Mouse (Mus musculus) ES-CJ7 (cell line): ENCODE data around the gene Adh7.

Experiments
- DNase-seq: peaks from one replicate; pipeline ENCODE4 v3.0.0; 2011; ENCODE audit warnings: low read depth, low spot score

Gene Adh7

GRCm38 (mm10) chr3:138224363-138224954 lies 6.9 kb downstream of the Adh7 start:
- DNase-seq: no peak

- no peak for DNase-seq
Measured at GRCm38 (mm10) chr3:138225331-138225730, 7.8 kb downstream of the Adh7 start.

GRCm38 (mm10) chr3:138225853-138226252 lies 8.3 kb downstream of the Adh7 start:
- DNase-seq: no peak

GRCm38 (mm10) chr3:138226476-138226875 lies 8.9 kb downstream of the Adh7 start:
- DNase-seq: no peak

GRCm38 (mm10) chr3:138227082-138227481 lies 9.5 kb downstream of the Adh7 start:
- no peak for DNase-seq

- no peak for DNase-seq
Measured at GRCm38 (mm10) chr3:138227782-138228181, 10.2 kb downstream of the Adh7 start.

- DNase-seq: no peak
Measured at GRCm38 (mm10) chr3:138229448-138229847, 11.9 kb downstream of the Adh7 start.

- DNase-seq: no peak
Measured at GRCm38 (mm10) chr3:138230266-138230665, 12.7 kb downstream of the Adh7 start.

GRCm38 (mm10) chr3:138231531-138231930 lies 14.0 kb downstream of the Adh7 start:
- DNase-seq: no peak

- no peak for DNase-seq
Measured at GRCm38 (mm10) chr3:138236546-138237163, 19.1 kb downstream of the Adh7 start.

- no peak for DNase-seq
Measured at GRCm38 (mm10) chr3:138238046-138238445, 20.5 kb downstream of the Adh7 start.

GRCm38 (mm10) chr3:138239461-138239860 lies 21.9 kb downstream of the Adh7 start:
- no peak for DNase-seq

- DNase-seq: no peak
Measured at GRCm38 (mm10) chr3:138240411-138240810, 22.9 kb downstream of the Adh7 start.

GRCm38 (mm10) chr3:138240942-138241341 lies 23.4 kb downstream of the Adh7 start:
- DNase-seq: no peak

GRCm38 (mm10) chr3:138241371-138241770 lies 23.8 kb downstream of the Adh7 start:
- DNase-seq: no peak

GRCm38 (mm10) chr3:138242021-138242726 lies 24.6 kb downstream of the Adh7 start:
- DNase-seq: no peak

GRCm38 (mm10) chr3:138242933-138243332 lies 25.4 kb downstream of the Adh7 start:
- DNase-seq: no peak

GRCm38 (mm10) chr3:138244338-138244874 lies 26.8 kb downstream of the Adh7 start:
- DNase-seq: no peak

- DNase-seq: no peak
Measured at GRCm38 (mm10) chr3:138246511-138247020, 29.0 kb downstream of the Adh7 start.

GRCm38 (mm10) chr3:138247241-138247640 lies 29.7 kb downstream of the Adh7 start:
- DNase-seq: no peak

- no peak for DNase-seq
Measured at GRCm38 (mm10) chr3:138248011-138248410, 30.5 kb downstream of the Adh7 start.

GRCm38 (mm10) chr3:138248746-138249145 lies 31.2 kb downstream of the Adh7 start:
- DNase-seq: no peak
